Mouse (Mus musculus) cerebellum, postnatal 25 days (tissue): ENCODE data around the gene Mmp13.
"Not testable (repeated sequence)": the region's sequence is repeated elsewhere in the genome, so short reads cannot be mapped to it uniquely, and the experiment has no call there.

ENCODE experiments used
- DNase-seq, 2 experiments: peaks; one replicate each; pipeline ENCODE4 v3.0.0; 2021; ENCODE audit warnings: mixed read lengths in 2 of 2

Mmp13 gene

GRCm38 (mm10) chr9:7272214-7272613, at the start of gene Mmp13:
TSS of gene Mmp13 (plus strand) at chr9:7272514.
- DNase-seq: no peak

GRCm38 (mm10) chr9:7238619-7239018, 33.7 kb upstream of the Mmp13 start:
- no peak for DNase-seq

- no peak for DNase-seq
Observed at GRCm38 (mm10) chr9:7239967-7240366, 32.3 kb upstream of the Mmp13 start.

- DNase-seq: no peak
Observed at GRCm38 (mm10) chr9:7252797-7253654, 19.3 kb upstream of the Mmp13 start.

GRCm38 (mm10) chr9:7261667-7262066, 10.6 kb upstream of the Mmp13 start:
- no peak for DNase-seq

- DNase-seq: no peak
Observed at GRCm38 (mm10) chr9:7270071-7270470, 2.2 kb upstream of the Mmp13 start.

GRCm38 (mm10) chr9:7282565-7283302, 10.4 kb downstream of the Mmp13 start:
- no peak for DNase-seq

- DNase-seq: not testable (repeated sequence)
Observed at GRCm38 (mm10) chr9:7283303-7283684, 11.0 kb downstream of the Mmp13 start.

GRCm38 (mm10) chr9:7289501-7289900, 17.2 kb downstream of the Mmp13 start:
- no peak for DNase-seq

- no peak for DNase-seq
Observed at GRCm38 (mm10) chr9:7289901-7290300, 17.6 kb downstream of the Mmp13 start.

GRCm38 (mm10) chr9:7292132-7292531, 19.8 kb downstream of the Mmp13 start:
- no peak for DNase-seq

- no peak for DNase-seq
Observed at GRCm38 (mm10) chr9:7331847-7332246, 59.5 kb downstream of the Mmp13 start.
